Mouse (Mus musculus): Measurements from ENCODE around the gene Anapc11. TPM values are rescaled to one million over a fixed set of nuclear protein-coding genes. Genes with fewer than 3 reads are reported as not detected.

Gene Anapc11
- total RNA-seq, 2 experiments from 2014 or later, result 60.1 to 67.6 TPM

GRCm38 (mm10) chr11:120605667-120606066, 7.4 kb downstream of the Anapc11 start:
- no peak for DNase-seq

GRCm38 (mm10) chr11:120606764-120607163, 8.5 kb downstream of the Anapc11 start:
- no peak for DNase-seq

DNA sequence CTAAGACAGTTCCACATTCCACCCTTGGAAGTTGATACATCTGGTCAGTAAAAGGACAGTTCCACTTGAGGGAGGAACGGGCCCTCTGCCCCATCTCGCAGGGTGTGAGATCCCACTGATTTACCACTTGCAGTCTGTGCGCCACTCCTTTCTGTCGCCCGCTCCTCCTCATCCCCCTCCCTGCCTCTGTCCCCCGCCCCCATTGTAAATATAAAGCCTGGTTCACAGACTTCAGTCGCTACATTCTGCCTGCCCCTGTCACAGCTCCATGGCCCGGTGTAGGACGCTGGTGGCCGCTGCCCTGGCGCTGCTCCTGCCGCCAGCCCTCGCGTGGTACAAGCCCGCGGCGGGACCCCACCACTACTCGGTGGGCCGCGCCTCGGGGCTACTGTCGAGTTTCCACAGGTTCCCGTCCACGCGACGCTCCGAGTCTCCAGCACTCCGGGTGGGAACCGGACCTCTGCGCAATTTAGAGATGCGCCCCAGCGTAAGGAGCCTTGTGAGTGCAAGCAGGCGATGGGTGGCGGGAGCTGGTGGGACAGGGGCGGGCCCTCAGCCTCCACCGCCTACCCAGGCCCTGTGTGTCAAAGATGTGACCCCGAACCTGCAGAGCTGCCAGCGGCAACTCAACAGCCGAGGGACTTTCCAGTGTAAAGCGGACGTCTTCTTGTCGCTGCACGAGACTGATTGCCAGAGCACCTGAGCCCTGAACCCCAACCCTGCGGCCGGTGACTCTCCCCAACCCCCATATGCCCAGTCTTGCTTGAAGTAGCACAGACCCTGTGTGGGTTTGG, 10.2 kb downstream of the Anapc11 start, which contains the start of gene Npb:
Npb (plus strand) TSS at position 237 of the 794 bp plus-strand sequence.
- DNase-seq, result no peak

DNA sequence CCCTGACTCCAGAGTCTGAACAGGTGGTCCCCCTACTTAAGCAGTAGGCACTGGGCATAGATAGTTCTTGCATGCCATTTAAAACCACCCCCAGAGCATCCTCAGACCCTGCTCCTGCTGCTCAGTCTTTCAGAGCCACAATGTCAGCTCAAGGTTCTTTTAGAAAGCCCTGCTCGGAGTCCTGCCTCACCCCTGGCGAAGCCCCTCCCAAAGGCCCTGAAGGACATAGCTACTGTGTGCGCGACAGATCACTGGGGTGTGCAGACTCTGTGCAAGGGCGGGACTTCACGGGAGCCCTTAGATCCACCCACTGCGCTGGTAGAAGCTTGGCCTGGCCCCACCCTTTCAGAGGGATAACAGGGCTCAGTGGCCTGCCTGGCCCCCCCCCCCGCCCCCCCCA, 11.0 kb downstream of the Anapc11 start:
- no peak for DNase-seq

GRCm38 (mm10) chr11:120610477-120611046, 12.3 kb downstream of the Anapc11 start:
- no peak for DNase-seq

GRCm38 (mm10) chr11:120612763-120613162, 14.5 kb downstream of the Anapc11 start:
- DNase-seq, result peak; percentile 82

DNA sequence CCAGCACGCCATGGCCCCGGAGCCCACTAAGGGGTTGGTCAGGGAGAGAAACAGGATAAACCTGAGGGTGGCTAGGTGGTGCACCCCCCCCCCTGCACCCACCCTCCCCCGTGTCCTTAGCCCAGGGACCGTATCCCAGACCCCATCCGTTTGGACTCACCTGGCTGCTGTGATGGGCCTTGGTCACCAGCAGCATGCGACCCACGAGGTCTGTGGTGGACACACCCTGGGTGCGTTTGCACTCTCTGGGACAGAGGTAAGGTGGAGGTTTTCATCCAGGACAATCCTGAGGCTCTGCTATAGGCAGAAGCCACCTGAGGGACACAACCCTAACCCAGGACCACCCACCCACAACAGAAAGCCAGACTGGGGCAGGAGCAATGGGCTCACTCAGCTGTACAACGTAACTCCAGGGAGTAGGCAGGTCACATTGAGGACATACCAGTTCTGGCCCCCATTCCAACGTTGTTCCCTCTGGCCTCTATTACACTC, 15.3 kb downstream of the Anapc11 start:
- no peak for DNase-seq

- DNase-seq, result no peak
These were observed 15.8 kb downstream of the Anapc11 start for GRCm38 (mm10) chr11:120613976-120614375.

DNA sequence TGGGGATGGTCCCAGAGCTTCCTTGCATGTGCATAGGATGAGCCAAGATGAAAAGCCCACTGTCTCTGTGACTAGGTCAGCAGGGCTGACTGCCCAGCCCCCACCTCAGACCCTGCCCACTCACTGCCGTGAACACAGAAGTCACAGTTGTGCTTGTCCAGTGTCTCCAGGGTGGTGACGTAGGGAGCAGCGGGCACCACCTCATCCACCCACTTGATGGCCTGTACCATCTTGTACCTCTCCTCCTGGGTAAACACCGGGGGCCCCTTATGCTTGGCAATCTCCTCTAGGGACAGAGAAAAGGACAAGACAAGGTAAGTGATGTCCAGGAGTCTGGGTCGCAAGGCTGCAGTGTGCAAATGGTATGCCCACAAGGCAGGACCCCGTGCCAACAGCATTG, 16.9 kb downstream of the Anapc11 start:
- DNase-seq, result no peak

GRCm38 (mm10) chr11:120615606-120616203, 17.5 kb downstream of the Anapc11 start:
- DNase-seq, result no peak

- no peak for DNase-seq
These were observed 18.5 kb downstream of the Anapc11 start for GRCm38 (mm10) chr11:120616617-120617294.

- DNase-seq, result peak; percentile 92
These were observed 19.4 kb downstream of the Anapc11 start, which contains the start of gene Pcyt2 for GRCm38 (mm10) chr11:120617519-120618112. Gene Pcyt2, minus strand, starts transcription at chr11:120617936.

GRCm38 (mm10) chr11:120618619-120619535, 20.7 kb downstream of the Anapc11 start:
- DNase-seq, result no peak

DNA sequence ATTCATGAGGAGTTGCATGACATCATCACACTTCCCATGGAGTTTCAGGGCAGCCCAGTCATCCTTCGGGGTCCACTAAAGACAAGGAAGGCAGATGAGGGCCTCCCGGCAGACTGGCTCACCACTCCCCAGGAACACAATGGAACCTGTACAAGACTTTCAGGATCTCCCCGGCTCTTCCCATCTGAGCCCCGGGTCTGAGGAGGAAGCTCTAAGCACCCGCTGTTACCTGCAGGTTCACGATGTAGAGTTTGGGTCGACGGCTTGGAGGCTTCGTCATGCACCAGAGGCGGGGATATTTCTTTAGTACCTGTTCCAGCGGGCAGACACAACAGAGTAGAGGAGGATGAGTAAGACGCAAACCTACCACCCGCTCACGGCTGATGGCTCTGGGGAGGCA, 22.0 kb downstream of the Anapc11 start:
- DNase-seq, result no peak

GRCm38 (mm10) chr11:120622805-120623204, 24.6 kb downstream of the Anapc11 start:
- no peak for DNase-seq

DNA sequence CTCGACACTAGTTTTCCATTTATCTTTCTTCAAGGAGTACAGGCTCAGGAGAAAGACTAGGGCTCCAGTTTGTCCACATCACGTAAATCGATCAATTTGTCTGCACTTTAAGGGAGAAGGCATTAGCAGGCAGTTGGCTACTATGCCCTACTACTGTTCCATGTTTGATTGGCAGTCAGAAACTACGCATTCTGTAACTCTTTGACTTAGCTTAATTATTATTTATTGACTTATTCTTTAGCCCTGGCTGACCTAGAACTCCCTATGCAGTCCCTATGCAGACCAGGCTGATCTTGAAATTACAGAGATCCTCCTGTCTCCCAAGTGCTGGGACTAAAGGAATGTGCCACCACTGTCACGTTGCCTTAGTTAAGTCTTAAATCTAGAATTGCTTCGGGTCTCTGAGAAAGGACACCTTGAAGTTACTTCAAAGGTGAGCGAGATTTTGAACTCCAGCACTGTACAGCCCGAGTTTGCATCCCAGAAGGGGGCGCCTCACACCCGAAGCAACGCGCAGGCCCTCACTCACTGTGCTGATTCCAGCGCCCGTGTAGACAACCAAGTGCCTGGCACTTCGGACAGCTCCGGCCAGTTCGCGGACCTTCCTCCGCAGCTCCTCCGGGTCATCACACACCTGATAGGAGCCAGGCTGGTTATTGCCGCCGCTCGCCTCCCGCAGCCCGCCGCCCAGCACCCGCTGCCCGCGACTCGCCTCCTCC, 25.9 kb downstream of the Anapc11 start:
- DNase-seq, result peak; percentile 61

- peak; percentile 87 for DNase-seq
These were observed 26.5 kb downstream of the Anapc11 start for GRCm38 (mm10) chr11:120624680-120625111.

DNA sequence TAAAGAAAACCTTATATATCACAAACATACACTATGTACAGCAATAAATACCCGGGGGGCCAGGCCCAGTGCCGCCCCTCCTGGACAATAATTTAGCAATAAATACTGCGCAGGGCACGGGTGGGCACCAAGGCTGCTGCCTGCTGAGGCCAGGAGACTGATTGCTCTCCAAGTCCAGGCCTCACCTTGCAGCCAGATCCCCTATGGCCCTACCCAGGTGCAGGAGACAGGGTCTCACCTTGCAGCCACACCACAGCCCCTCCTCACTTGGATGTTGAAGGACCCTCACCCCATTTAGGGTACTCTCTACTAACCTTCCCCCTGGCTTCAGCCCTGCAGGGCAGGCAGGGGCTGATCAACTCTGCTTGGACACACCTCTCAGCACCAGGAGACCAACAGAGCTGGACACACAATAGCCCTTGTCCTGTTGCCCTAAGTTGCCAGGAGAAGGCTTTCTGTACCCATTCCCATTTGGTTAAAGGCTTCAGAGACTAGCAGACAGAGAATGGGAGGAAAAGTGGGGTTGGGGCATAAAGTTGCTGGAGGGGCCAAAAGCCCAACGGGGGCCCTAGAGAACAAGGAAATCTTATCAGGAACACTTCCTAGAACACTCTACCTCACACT, 27.0 kb downstream of the Anapc11 start, which contains the start of gene Sirt7:
Sirt7 (minus strand) TSS at position 89 of the 624 bp plus-strand sequence.
- DNase-seq, result no peak

- no peak for DNase-seq
These were observed 28.7 kb downstream of the Anapc11 start for GRCm38 (mm10) chr11:120626785-120627467.

All from gastrocnemius, postnatal 10 days (tissue).